ENCODE assay signal across 30 mouse cellular contexts in the genomic region with DNA sequence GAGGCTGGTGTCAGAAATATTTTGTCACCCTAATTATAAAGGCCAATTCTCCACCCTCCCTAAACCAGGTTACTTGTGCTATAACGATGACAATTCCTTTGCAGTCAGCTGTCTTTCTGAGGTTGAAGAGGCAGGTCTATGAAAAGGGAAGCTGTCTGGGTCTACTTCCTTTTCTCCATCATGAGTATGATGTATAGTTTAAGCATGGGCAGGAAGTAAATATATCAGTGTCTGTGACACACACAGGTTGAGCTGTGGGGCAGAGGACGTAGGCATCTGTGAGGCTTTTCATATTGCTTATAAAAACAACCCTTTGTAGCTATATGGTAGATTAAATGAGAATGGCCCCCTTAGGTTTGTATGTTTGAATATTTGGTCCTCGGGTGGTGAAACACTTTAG. TPM values are rescaled to one million over a fixed set of nuclear protein-coding genes. Genes with fewer than 3 reads are reported as not detected.
DNase-seq lines count a peak whose midpoint lies in the region; ATAC-seq lines count a peak whose summit lies in the region.
"Had no signal": no experiment of that assay in that cellular context is flagged by ENCODE, and none has a peak within 500 bp of the region (broad histone marks: within the 10 kb centered on the region; RNA-seq: fewer than 3 reads in every experiment).

No protein-coding gene starts in this region.

- H3K27me3 ChIP-seq in kidney, embryonic 16.5 days (ENCODE audit: insufficient read depth, low read length): no peaks in the 10 kb centered on the region
- H3K27me3 ChIP-seq: CH12.LX; embryonic facial prominence, embryonic 12.5 days; forebrain, embryonic 13.5 days; forebrain, embryonic 15.5 days had no signal

- H3K36me3 ChIP-seq in kidney, embryonic 16.5 days (ENCODE audit: insufficient read depth, low read length): no peaks in the 10 kb centered on the region
- H3K36me3 ChIP-seq: embryonic facial prominence, embryonic 10.5 days; embryonic facial prominence, embryonic 12.5 days; forebrain, embryonic 15.5 days; G1E had no signal

- WGBS in kidney, embryonic 16.5 days: 74% methylated on average over 3 of the region's 3 CpGs

- no peak overlapping the region for H3K4me2 ChIP-seq in kidney, embryonic 16.5 days (replicated peaks; ENCODE audit: low read depth, low read length)
- H3K4me2 ChIP-seq: embryonic facial prominence, embryonic 12.5 days; forebrain, embryonic 13.5 days; forebrain, embryonic 15.5 days had no signal

- H3K27ac ChIP-seq in kidney, embryonic 16.5 days (ENCODE audit: low read length): no peak overlapping the region
- H3K27ac ChIP-seq: embryonic facial prominence, embryonic 10.5 days; embryonic facial prominence, embryonic 12.5 days; forebrain, embryonic 13.5 days; forebrain, embryonic 15.5 days had no signal

- H3K4me3 ChIP-seq in kidney, embryonic 16.5 days (ENCODE audit: low read length): no peak overlapping the region
- H3K4me3 ChIP-seq: embryonic facial prominence, embryonic 10.5 days; embryonic facial prominence, embryonic 12.5 days; forebrain, embryonic 13.5 days; forebrain, embryonic 15.5 days had no signal

- no peak for DNase-seq in heart, adult 9 months (ENCODE audit: low spot score in 2 of 2)
- DNase-seq in kidney, postnatal 14 days: no peak
- DNase-seq in right cerebral cortex, postnatal 36 days (ENCODE audit: low spot score in 2 of 2): no peak
- DNase-seq: adrenal gland, adult 8-10 months; adrenal gland, postnatal 14 days; adrenal gland, postnatal 36 days; B cell, adult 2 months; cerebellum, adult 11-12 months; cerebellum, adult 2 months; cerebellum, adult 9-10 months; cerebellum, postnatal 14 days; cerebellum, postnatal 36 days; forebrain, postnatal 0 days had no signal

- H3K9me3 ChIP-seq in kidney, embryonic 16.5 days (ENCODE audit: low read length): no peaks in the 10 kb centered on the region
- H3K9me3 ChIP-seq: embryonic facial prominence, embryonic 10.5 days; embryonic facial prominence, embryonic 12.5 days; forebrain, embryonic 13.5 days; forebrain, embryonic 15.5 days; G1E had no signal

- peak; percentile 52; the same call in 1 of the 2 replicates for ATAC-seq in common myeloid progenitor, adult 5-6 weeks (replicated peaks; ENCODE audit: low read depth, poor library complexity, severe bottlenecking)
- ATAC-seq in hematopoietic stem cell, adult 5-6 weeks (replicated peaks in 1 of 2; ENCODE audit: insufficient read depth in 1 of 2, low FRiP score in 2 of 2, low TSS enrichment in 1 of 2, low read depth in 1 of 2, poor library complexity in 2 of 2, severe bottlenecking in 2 of 2): peak; percentile 56 to 86
- ATAC-seq in megakaryocyte progenitor cell, adult 5-6 weeks (replicated peaks; ENCODE audit: poor library complexity): peak; percentile 61
- no peak for ATAC-seq in kidney, embryonic 16.5 days (ENCODE audit: low FRiP score, low TSS enrichment)
- ATAC-seq: activated CD4-positive, CD25-positive, alpha-beta regulatory T cell, adult 4 months; CD4-positive, CD25-positive, alpha-beta regulatory T cell, adult 4 months; forebrain, embryonic 13.5 days; forebrain, embryonic 15.5 days; forebrain, postnatal 0 days; Patski had no signal

- H3K9ac ChIP-seq in kidney, embryonic 16.5 days (replicated peaks; ENCODE audit: low read length): no peak overlapping the region
- H3K9ac ChIP-seq: embryonic facial prominence, embryonic 12.5 days; forebrain, embryonic 13.5 days; forebrain, embryonic 15.5 days; forebrain, postnatal 0 days had no signal

- no peaks in the 10 kb centered on the region for H3K4me1 ChIP-seq in kidney, embryonic 16.5 days (ENCODE audit: insufficient read depth, low read length)
- H3K4me1 ChIP-seq: embryonic facial prominence, embryonic 10.5 days; embryonic facial prominence, embryonic 12.5 days; forebrain, embryonic 13.5 days; forebrain, embryonic 15.5 days had no signal

RNA-seq across cellular contexts. Expression of gene Taar7f, which starts 9.7 kb away (rescaled TPM):
- not detected in 2 replicates for total RNA-seq in common myeloid progenitor, adult 5-6 weeks (2017)
- total RNA-seq in hematopoietic stem cell, adult 5-6 weeks (2017): not detected in 2 replicates
- not detected in 2 replicates for total RNA-seq in megakaryocyte progenitor cell, adult 5-6 weeks (2015)
- not detected in 2 replicates for total RNA-seq in megakaryocyte progenitor cell, adult 5-6 weeks (2017)
- not detected in 2 replicates for polyA plus RNA-seq in kidney, embryonic 16.5 days (2015; fragmentation: Nextera tagmentation; extraction: Ambion mirVana)
- total RNA-seq: adrenal gland, adult 18-20 months; adrenal gland, adult 8-10 months; adrenal gland, postnatal 14 days; adrenal gland, postnatal 36 days; CH12.LX; forebrain, postnatal 0 days; G1E had no signal
- polyA plus RNA-seq: activated CD4-positive, CD25-positive, alpha-beta regulatory T cell, adult 4 months; CD4-positive, CD25-positive, alpha-beta regulatory T cell, adult 4 months; cerebellum, adult 2 months; cortical plate, adult 2 months; embryonic facial prominence, embryonic 10.5 days; embryonic facial prominence, embryonic 12.5 days; embryonic facial prominence, embryonic 14.5 days; forebrain, embryonic 11.5 days; forebrain, embryonic 13.5 days; forebrain, embryonic 15.5 days; forebrain, postnatal 0 days; G1E; Patski had no signal

RNA-seq across cellular contexts. Expression of gene Taar8a, which starts 17.3 kb away (rescaled TPM):
- not detected in 2 replicates for total RNA-seq in common myeloid progenitor, adult 5-6 weeks (2017)
- not detected in 2 replicates for total RNA-seq in hematopoietic stem cell, adult 5-6 weeks (2017)
- not detected in 2 replicates for total RNA-seq in megakaryocyte progenitor cell, adult 5-6 weeks (2015)
- total RNA-seq in megakaryocyte progenitor cell, adult 5-6 weeks (2017): not detected in 2 replicates
- not detected in 2 replicates for polyA plus RNA-seq in kidney, embryonic 16.5 days (2015; fragmentation: Nextera tagmentation; extraction: Ambion mirVana)
- total RNA-seq: adrenal gland, adult 18-20 months; adrenal gland, adult 8-10 months; adrenal gland, postnatal 14 days; adrenal gland, postnatal 36 days; CH12.LX; forebrain, postnatal 0 days; G1E had no signal
- polyA plus RNA-seq: activated CD4-positive, CD25-positive, alpha-beta regulatory T cell, adult 4 months; CD4-positive, CD25-positive, alpha-beta regulatory T cell, adult 4 months; cerebellum, adult 2 months; cortical plate, adult 2 months; embryonic facial prominence, embryonic 10.5 days; embryonic facial prominence, embryonic 12.5 days; embryonic facial prominence, embryonic 14.5 days; forebrain, embryonic 11.5 days; forebrain, embryonic 13.5 days; forebrain, embryonic 15.5 days; forebrain, postnatal 0 days; G1E; Patski had no signal

RNA-seq across cellular contexts. Expression of gene Taar7e, which starts 21.6 kb away (rescaled TPM):
- not detected in 2 replicates for total RNA-seq in common myeloid progenitor, adult 5-6 weeks (2017)
- total RNA-seq in hematopoietic stem cell, adult 5-6 weeks (2017): not detected in 2 replicates
- not detected in 2 replicates for total RNA-seq in megakaryocyte progenitor cell, adult 5-6 weeks (2015)
- not detected in 2 replicates for total RNA-seq in megakaryocyte progenitor cell, adult 5-6 weeks (2017)
- not detected in 2 replicates for polyA plus RNA-seq in kidney, embryonic 16.5 days (2015; fragmentation: Nextera tagmentation; extraction: Ambion mirVana)
- total RNA-seq: adrenal gland, adult 18-20 months; adrenal gland, adult 8-10 months; adrenal gland, postnatal 14 days; adrenal gland, postnatal 36 days; CH12.LX; forebrain, postnatal 0 days had no signal
- polyA plus RNA-seq: activated CD4-positive, CD25-positive, alpha-beta regulatory T cell, adult 4 months; cerebellum, adult 2 months; cortical plate, adult 2 months; embryonic facial prominence, embryonic 10.5 days; embryonic facial prominence, embryonic 12.5 days; embryonic facial prominence, embryonic 14.5 days; forebrain, embryonic 11.5 days; forebrain, embryonic 13.5 days; forebrain, embryonic 15.5 days; forebrain, postnatal 0 days; G1E; Patski had no signal

RNA-seq across cellular contexts. Expression of gene Taar7d, which starts 32.0 kb away (rescaled TPM):
- total RNA-seq in common myeloid progenitor, adult 5-6 weeks (2017): not detected in 2 replicates
- not detected in 2 replicates for total RNA-seq in hematopoietic stem cell, adult 5-6 weeks (2017)
- total RNA-seq in megakaryocyte progenitor cell, adult 5-6 weeks (2015): not detected in 2 replicates
- total RNA-seq in megakaryocyte progenitor cell, adult 5-6 weeks (2017): not detected in 2 replicates
- polyA plus RNA-seq in kidney, embryonic 16.5 days (2015; fragmentation: Nextera tagmentation; extraction: Ambion mirVana): not detected in 2 replicates
- total RNA-seq: adrenal gland, adult 18-20 months; adrenal gland, adult 8-10 months; adrenal gland, postnatal 14 days; adrenal gland, postnatal 36 days; CH12.LX; forebrain, postnatal 0 days had no signal
- polyA plus RNA-seq: activated CD4-positive, CD25-positive, alpha-beta regulatory T cell, adult 4 months; CD4-positive, CD25-positive, alpha-beta regulatory T cell, adult 4 months; cerebellum, adult 2 months; cortical plate, adult 2 months; embryonic facial prominence, embryonic 10.5 days; embryonic facial prominence, embryonic 12.5 days; embryonic facial prominence, embryonic 14.5 days; forebrain, embryonic 11.5 days; forebrain, embryonic 13.5 days; forebrain, embryonic 15.5 days; forebrain, postnatal 0 days; G1E; Patski had no signal

RNA-seq across cellular contexts. Expression of gene Taar8b, which starts 33.1 kb away (rescaled TPM):
- total RNA-seq in common myeloid progenitor, adult 5-6 weeks (2017): not detected in 2 replicates
- total RNA-seq in hematopoietic stem cell, adult 5-6 weeks (2017): not detected in 2 replicates
- total RNA-seq in megakaryocyte progenitor cell, adult 5-6 weeks (2015): not detected in 2 replicates
- not detected in 2 replicates for total RNA-seq in megakaryocyte progenitor cell, adult 5-6 weeks (2017)
- not detected in 2 replicates for polyA plus RNA-seq in kidney, embryonic 16.5 days (2015; fragmentation: Nextera tagmentation; extraction: Ambion mirVana)
- total RNA-seq: adrenal gland, adult 18-20 months; adrenal gland, adult 8-10 months; adrenal gland, postnatal 14 days; adrenal gland, postnatal 36 days; CH12.LX; forebrain, postnatal 0 days; G1E had no signal
- polyA plus RNA-seq: activated CD4-positive, CD25-positive, alpha-beta regulatory T cell, adult 4 months; CD4-positive, CD25-positive, alpha-beta regulatory T cell, adult 4 months; cerebellum, adult 2 months; cortical plate, adult 2 months; embryonic facial prominence, embryonic 10.5 days; embryonic facial prominence, embryonic 12.5 days; embryonic facial prominence, embryonic 14.5 days; forebrain, embryonic 11.5 days; forebrain, embryonic 13.5 days; forebrain, embryonic 15.5 days; forebrain, postnatal 0 days; G1E; Patski had no signal
